Mouse (Mus musculus) liver, embryonic 14.5 days (tissue): ENCODE measurements around the gene Gm21983. TPM values are rescaled to one million over a fixed set of nuclear protein-coding genes. Genes with fewer than 3 reads are reported as not detected.

ENCODE experiments used
- ATAC-seq: fragments of 200-750 bp; cut with Nextera tagmentation; 2 replicates; pipeline ENCODE4 v1.8.0; 2017; ENCODE audit warnings: moderate number of reproducible peaks, mild to moderate bottlenecking, moderate library complexity; ENCODE audit not compliant: insufficient read depth
- DNase-seq, 3 experiments: peaks; one replicate each; pipeline ENCODE4 v3.0.0-alpha.2; 2012 to 2013; ENCODE audit warnings: low read depth in 3 of 3, low spot score in 3 of 3
- H3K27ac ChIP-seq: fragments of 300-500 bp; sonication (generic); 2 replicates; pipeline ENCODE4 v1.5.1; 2014; ENCODE audit warnings: moderate library complexity, mild to moderate bottlenecking, control low read depth, inconsistent platforms
- H3K27me3 ChIP-seq: fragments of 300-500 bp; sonication (generic); 2 replicates; pipeline ENCODE4 v1.6.1; 2014; ENCODE audit warnings: mild to moderate bottlenecking, low read length, moderate library complexity; ENCODE audit not compliant: control insufficient read depth, insufficient read depth
- H3K36me3 ChIP-seq: fragments of 300-500 bp; sonication (generic); replicated peaks from 2 replicates; pipeline ENCODE4 v1.6.1; 2014; ENCODE audit warnings: low read depth; ENCODE audit not compliant: control insufficient read depth, insufficient read depth
- H3K4me1 ChIP-seq, 2 experiments: fragments of 200-500 bp in 1 of 2; fragments of 300-500 bp in 1 of 2; sonication (generic) in 1 of 2; replicated peaks; 2 replicates each; pipeline ENCODE4 v1.6.1; 2012 to 2014; ENCODE audit warnings: antibody characterized with exemption in 1 of 2, inconsistent platforms in 1 of 2, low read length in 1 of 2; ENCODE audit not compliant: control insufficient read depth in 2 of 2, insufficient read depth in 2 of 2
- H3K4me2 ChIP-seq: fragments of 300-500 bp; sonication (generic); 2 replicates; pipeline ENCODE4 v1.6.1; 2014; ENCODE audit warnings: low read depth, mild to moderate bottlenecking, control low read depth, moderate library complexity
- H3K4me3 ChIP-seq, 2 experiments: fragments of 200-500 bp in 1 of 2; fragments of 300-500 bp in 1 of 2; sonication (generic) in 1 of 2; 2 replicates each; pipeline ENCODE4 v1.5.1; 2012 to 2014; ENCODE audit warnings: low read depth in 2 of 2, low read length in 2 of 2, mild to moderate bottlenecking in 2 of 2, control low read depth in 1 of 2, inconsistent platforms in 1 of 2, moderate library complexity in 1 of 2; ENCODE audit not compliant: insufficient read depth in 1 of 2
- H3K9ac ChIP-seq: fragments of 300-500 bp; sonication (generic); replicated peaks from 2 replicates; pipeline ENCODE4 v1.6.1; 2014; ENCODE audit warnings: mild to moderate bottlenecking, control low read depth, moderate library complexity
- H3K9me3 ChIP-seq: fragments of 300-500 bp; sonication (generic); 2 replicates; pipeline ENCODE4 v1.6.1; 2016; ENCODE audit warnings: low read length, mixed read lengths; ENCODE audit not compliant: control insufficient read depth
- CTCF ChIP-seq: IDR thresholded peaks from 2 replicates; pipeline ENCODE4 v1.5.1; 2016; ENCODE audit warnings: antibody characterized with exemption, low read depth, control low read depth
- EP300 ChIP-seq: IDR thresholded peaks from 2 replicates; pipeline ENCODE4 v1.6.1; 2016; ENCODE audit warnings: antibody characterized with exemption, low read depth
- WGBS: fragments of 180-500 bp; shearing (Covaris S2); extraction: QIAGEN DNeasy Blood & Tissue Kit; methylation state at CpG from one replicate; pipeline ENCODE4 v1.1.7; 2014; ENCODE audit not compliant: insufficient replicate concordance; 5-methylcytosine and 5-hydroxymethylcytosine counted together
- polyA plus RNA-seq, 2 experiments: library from polyadenylated mRNA; depleted of rRNA in 1 of 2; stranded (reverse) in 1 of 2; unstranded in 1 of 2; fragments of >200 nt; fragmentation: Nextera tagmentation in 1 of 2; extraction: Ambion mirVana in 1 of 2; gene quantifications; 2 replicates each; pipeline versions ENCODE4 v1.2.1 to v1.2.3; 2012 to 2014

The Gm21983 gene
- 0.04 TPM in 2 replicates for polyA plus RNA-seq (2012; rRNA removed)
- polyA plus RNA-seq (2014; fragmentation: Nextera tagmentation; extraction: Ambion mirVana): 0.28 TPM in 1 of 2 replicates, not detected in the other

DNA sequence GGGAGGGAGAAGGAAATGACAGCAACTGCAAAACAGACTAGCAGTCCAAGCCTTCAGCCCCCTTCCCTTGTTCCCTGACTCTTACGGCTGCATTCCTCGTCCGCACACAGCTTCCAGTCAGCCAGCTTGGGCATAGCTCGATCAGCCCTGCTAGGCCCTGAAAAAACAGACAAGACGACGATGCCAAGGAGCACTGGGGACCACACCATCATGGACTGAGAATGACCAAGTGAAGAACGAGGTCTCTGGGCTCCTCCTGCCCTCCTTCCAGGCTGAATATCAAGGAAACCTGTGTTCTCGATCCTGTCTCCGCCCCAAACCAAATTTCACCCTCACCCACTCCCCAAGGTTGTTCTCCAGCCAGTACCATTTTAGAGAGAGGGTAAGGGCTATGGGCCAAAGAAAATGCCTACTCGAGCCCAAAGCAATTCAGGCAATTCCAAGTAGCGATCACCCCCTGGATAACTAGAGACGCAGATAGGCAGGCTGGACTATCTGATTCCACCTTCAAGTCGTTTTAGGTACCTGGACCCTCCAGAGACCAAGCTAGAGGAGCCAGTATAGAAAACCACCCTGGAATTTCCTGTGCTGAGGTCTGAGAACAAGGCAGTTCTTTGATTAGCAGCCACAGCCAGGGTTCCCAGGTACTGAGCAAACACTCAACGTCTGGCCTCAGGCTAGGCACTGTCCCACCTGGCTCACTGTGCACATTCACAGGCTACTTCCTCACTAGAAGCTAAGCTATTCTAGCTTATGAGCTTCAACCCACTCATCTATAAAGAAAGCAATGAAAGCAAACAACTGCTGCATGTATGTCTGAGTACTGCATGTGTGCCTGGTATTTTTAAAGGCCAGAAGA lies at the start of gene Gm21983, which contains the start of gene Mia:
TSS of gene Gm21983 (minus strand) at position 250 of the 859 bp plus-strand sequence.
TSS of gene Mia (minus strand) at position 321 of the 859 bp plus-strand sequence.
- 64% methylated on average over 14 of the region's 14 CpGs for WGBS
- Histone ChIP-seq H3K36me3 (peaks cover 9% of the 10 kb centered on the region), H3K4me1 (peaks cover 10 to 18% of the 10 kb centered on the region in 2 experiments), H3K4me2 (no peak within 1 kb of the TSS), H3K9ac (no peak within 1 kb of the TSS), H3K27me3 (no peaks in the 10 kb centered on the region), H3K9me3 (no peaks in the 10 kb centered on the region), H3K4me3 (no peak within 1 kb of the TSS), H3K27ac (no peak within 1 kb of the TSS)
- TF ChIP-seq CTCF: no peak
- DNase-seq (no peak), ATAC-seq (no peak)

GRCm38 (mm10) chr7:27228865-27229264 lies 48.0 kb upstream of the Gm21983 start:
- TF ChIP-seq EP300: no peak
- no peak for TF ChIP-seq CTCF
- H3K4me2 ChIP-seq: peak overlapping the region; percentile 92
- 20% methylated on average over 6 of the region's 6 CpGs for WGBS
- H3K36me3 ChIP-seq: no peaks in the 10 kb centered on the region
- H3K27me3 ChIP-seq: no peaks in the 10 kb centered on the region
- DNase-seq (no peak), ATAC-seq (no peak)
- no peaks in the 10 kb centered on the region for H3K9me3 ChIP-seq
- peak overlapping the region; percentile 64 for H3K27ac ChIP-seq
- peak overlapping the region; percentile 71 to 80 for H3K4me3 ChIP-seq
- H3K9ac ChIP-seq: peak overlapping the region; percentile 69
- peaks cover 29 to 36% of the 10 kb centered on the region in 2 experiments for H3K4me1 ChIP-seq

DNA sequence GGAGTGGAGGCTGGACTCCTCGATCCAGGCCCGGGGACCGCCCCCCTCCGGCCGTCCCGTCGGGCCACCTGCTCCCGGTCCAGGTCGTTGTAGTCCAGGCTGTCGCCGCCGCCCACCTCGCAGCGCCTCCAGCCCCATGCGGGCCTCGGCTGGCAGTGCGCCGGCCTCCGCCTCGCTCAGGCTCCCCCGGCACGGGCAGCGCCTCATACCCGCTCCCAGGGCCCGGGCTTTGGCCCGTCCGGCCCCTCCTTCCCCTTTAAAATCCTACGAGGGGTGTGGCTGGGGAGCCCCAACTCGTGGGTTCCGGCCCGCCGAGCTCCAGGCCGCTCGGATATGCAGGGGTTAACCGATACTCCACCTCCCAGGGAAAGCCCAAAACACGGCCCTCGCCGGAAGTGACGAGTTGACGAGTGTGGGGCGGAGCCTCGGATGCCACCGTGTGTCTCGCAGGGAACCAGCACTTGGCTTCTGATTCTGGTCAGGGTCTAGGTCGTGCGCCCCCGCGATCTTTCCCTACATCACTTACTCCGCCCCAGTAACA lies 47.5 kb upstream of the Gm21983 start, which contains the start of gene Itpkc:
TSS of gene Itpkc (minus strand) at position 381 of the 541 bp plus-strand sequence.
- Histone ChIP-seq H3K27ac (peak within 1 kb of the TSS; percentile 64), H3K4me2 (peak within 1 kb of the TSS; percentile 92), H3K4me1 (peaks cover 26 to 36% of the 10 kb centered on the region in 2 experiments), H3K9me3 (no peaks in the 10 kb centered on the region), H3K4me3 (peak within 1 kb of the TSS; percentile 71 to 80), H3K9ac (peak within 1 kb of the TSS; percentile 69), H3K27me3 (no peaks in the 10 kb centered on the region), H3K36me3 (no peaks in the 10 kb centered on the region)
- TF ChIP-seq CTCF (peak; percentile 38; the same call in 1 of the 2 replicates), EP300 (no peak)
- DNase-seq (peak; percentile 83 to 92 (median 85)), ATAC-seq (peak; percentile 81)
- WGBS: under 1% methylated on average over 49 of the region's 49 CpGs

GRCm38 (mm10) chr7:27227676-27228075 lies 46.8 kb upstream of the Gm21983 start:
- H3K27me3 ChIP-seq: no peaks in the 10 kb centered on the region
- peak overlapping the region; percentile 69 for H3K9ac ChIP-seq
- H3K4me1 ChIP-seq: peaks cover 26 to 43% of the 10 kb centered on the region in 2 experiments
- peak; percentile 1; the same call in 1 of the 2 replicates for ATAC-seq
- H3K4me3 ChIP-seq: peak overlapping the region; percentile 71 to 80
- TF ChIP-seq CTCF (no peak), EP300 (no peak)
- DNase-seq: no peak
- H3K36me3 ChIP-seq: no peaks in the 10 kb centered on the region
- H3K27ac ChIP-seq: peak overlapping the region; percentile 40
- no peaks in the 10 kb centered on the region for H3K9me3 ChIP-seq
- H3K4me2 ChIP-seq: peak overlapping the region; percentile 92
- WGBS: 10% methylated on average over 10 of the region's 10 CpGs

GRCm38 (mm10) chr7:27227276-27227675 lies 46.4 kb upstream of the Gm21983 start:
- H3K27ac ChIP-seq: no peak overlapping the region
- ATAC-seq (no peak), DNase-seq (no peak)
- no peak for TF ChIP-seq EP300
- TF ChIP-seq CTCF: no peak
- 40% methylated on average over 9 of the region's 9 CpGs for WGBS
- H3K27me3 ChIP-seq: no peaks in the 10 kb centered on the region
- no peaks in the 10 kb centered on the region for H3K9me3 ChIP-seq
- H3K4me1 ChIP-seq: peaks cover 30 to 47% of the 10 kb centered on the region in 2 experiments
- H3K9ac ChIP-seq: peak overlapping the region; percentile 69
- H3K36me3 ChIP-seq: no peaks in the 10 kb centered on the region
- H3K4me3 ChIP-seq: peak overlapping the region; percentile 71 to 80
- peak overlapping the region; percentile 92 for H3K4me2 ChIP-seq
